Mouse (Mus musculus): ENCODE measurements at regions not wholly inside any gene's neighbourhood (a gene's known extent, or its start where the extent isn't known, plus 50 kb on each side); places are given as distances from the start of the nearest gene placed in this dataset.

DNA sequence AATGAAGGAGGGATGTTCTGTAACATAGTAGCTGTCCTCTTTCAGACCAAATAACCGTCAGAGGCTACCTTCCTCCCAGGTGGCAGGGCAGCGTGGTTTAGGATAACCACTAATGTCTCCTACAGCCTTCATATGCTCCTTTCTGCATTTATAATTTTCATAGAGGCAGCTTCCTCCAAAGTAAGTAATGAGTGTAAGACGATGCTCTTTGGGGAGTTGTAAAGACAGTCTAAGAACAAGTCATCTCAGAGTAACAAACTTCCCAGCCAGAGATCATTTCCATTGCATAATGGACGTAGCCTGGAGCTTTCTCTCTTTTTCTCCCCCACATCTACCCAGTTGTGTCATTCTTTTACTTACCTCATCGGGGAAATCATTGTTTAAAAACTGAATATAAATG, 292.3 kb upstream of the Adamts9 start:
- TF ChIP-seq POLR2A (IDR thresholded peaks at IDR 0.05; ENCODE audit: control insufficient read depth in 1 of 2, insufficient read depth in 1 of 2, low read depth in 1 of 2, low read length in 2 of 2, poor library complexity in 1 of 2) = no peak
- no peak for TF ChIP-seq POLR2AphosphoS5 (IDR thresholded peaks at IDR 0.05; ENCODE audit: borderline replicate concordance, low read depth, low read length)
- no peak for TF ChIP-seq CTCF (IDR thresholded peaks at IDR 0.05 in 2 of 3, conservative IDR thresholded peaks at IDR 0.05 in 1 of 3; ENCODE audit: control insufficient read depth in 1 of 3, insufficient read depth in 1 of 3, low read depth in 2 of 3, low read length in 3 of 3, poor library complexity in 1 of 3, severe bottlenecking in 1 of 3)
- TF ChIP-seq GABPA (IDR thresholded peaks at IDR 0.05; ENCODE audit: low read depth, low read length) = no peak
- no peak for TF ChIP-seq USF1 (IDR thresholded peaks at IDR 0.05; ENCODE audit: low read depth, low read length)
- no peak for TF ChIP-seq MEF2A (IDR thresholded peaks at IDR 0.05; ENCODE audit: extremely low read depth, insufficient replicate concordance, low read depth, low read length, poor library complexity, severe bottlenecking)
- no peak for TF ChIP-seq HCFC1 (IDR thresholded peaks at IDR 0.05; ENCODE audit: low read depth, low read length)
- TF ChIP-seq KAT2A (conservative IDR thresholded peaks at IDR 0.05; ENCODE audit: low read depth, low read length) = no peak
- TF ChIP-seq TAL1 (IDR thresholded peaks at IDR 0.05; ENCODE audit: low read length) = no peak
- no peak for TF ChIP-seq JUND (IDR thresholded peaks at IDR 0.05; ENCODE audit: low read depth, low read length)
